Mouse (Mus musculus): ENCODE results near the gene Frrs1l.

Gene Frrs1l

GRCm38 (mm10) chr4:56990215-56990584 is at the start of gene Frrs1l:
TSS of gene Frrs1l (minus strand) at chr4:56990391.
- DNase-seq (ENCODE audit: low read depth, low spot score), result no peak

DNA sequence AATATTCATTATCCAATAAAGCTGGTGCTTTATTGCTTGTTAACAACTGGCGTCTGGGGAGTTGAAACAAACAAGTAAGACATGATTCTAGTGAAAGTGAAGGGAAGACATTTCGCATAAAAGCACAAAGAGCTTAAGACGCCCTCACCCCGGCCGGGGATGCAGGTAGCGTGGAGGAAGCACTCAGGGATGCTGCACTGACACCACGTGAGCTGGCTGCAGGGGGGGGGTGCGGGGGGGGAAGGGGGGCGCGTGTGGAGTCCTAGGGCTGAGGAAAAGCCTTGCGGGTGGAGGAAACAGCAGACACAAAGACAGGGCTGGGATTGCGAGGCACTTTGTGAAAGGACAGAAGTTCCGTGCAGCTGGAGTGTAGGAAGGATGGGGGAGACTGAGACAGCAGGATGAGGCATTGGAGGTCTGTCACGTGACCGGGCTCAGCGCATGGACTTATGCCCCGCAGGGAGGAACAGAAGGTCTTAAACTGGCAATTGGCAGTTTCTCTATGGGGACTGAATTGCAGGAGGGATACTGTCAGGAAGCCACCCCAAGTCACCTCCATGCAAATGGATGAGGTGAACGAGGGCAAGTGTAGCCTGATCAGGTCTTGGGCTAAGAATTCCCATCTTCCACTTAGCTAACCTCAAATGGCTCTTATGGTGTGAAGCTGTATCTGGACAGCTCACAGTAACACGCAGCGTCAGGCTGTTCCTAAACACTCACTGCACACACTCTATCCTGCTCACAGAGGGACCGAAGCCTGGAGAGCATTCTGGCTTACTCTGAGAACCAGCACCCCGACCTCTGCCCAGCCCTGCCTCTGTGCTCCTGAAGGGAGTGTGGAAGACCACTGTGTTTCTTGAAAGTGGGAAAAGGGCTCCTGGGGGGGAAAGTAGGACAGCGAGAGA is 49.2 kb upstream of the Frrs1l start:
- DNase-seq (ENCODE audit: low read depth, low spot score), result no peak

DNA sequence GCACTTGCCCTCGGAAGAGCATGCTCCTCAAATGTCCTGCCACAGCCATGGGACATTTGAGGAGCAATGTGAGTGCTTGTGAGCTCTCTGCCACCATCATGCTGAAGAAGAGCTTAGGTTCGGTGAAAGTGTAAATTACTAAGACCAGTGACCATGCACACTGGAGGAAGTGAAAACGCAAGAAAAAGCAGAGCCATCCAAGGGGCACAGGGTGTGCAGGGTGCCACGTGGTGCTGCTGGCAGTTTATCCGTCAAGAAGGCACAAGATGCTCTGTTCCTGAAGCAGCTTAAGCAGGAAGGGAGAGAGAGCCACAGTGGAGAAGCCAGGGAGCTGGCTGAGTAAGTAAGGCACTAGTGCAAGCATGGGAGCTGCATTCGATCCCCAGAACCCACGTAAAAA is 47.4 kb upstream of the Frrs1l start:
- DNase-seq (ENCODE audit: low read depth, low spot score), result no peak

DNA sequence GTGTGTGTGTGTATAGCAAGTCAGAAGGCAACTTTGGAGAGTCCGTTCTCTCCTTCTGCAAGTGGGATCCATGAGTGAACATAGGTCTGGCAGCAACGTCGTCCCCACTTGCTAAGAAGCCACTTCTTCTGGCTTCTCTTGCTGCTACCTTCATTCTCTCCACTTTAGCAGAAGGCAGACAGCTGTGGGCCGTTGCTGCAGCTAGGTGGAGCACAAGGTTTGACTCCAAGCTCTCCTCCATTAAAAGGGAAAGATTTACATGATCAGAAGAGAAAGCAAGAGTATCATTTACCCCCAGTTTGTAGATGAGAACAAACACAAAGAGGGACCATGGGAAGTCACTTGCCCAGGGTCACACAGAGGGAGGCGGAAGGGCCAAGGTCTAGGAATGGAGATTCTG is 44.0 kb upstream of the Frrs1l start:
- no peak for DNase-seq (ENCODE audit: low read depth, low spot score)

DNA sequence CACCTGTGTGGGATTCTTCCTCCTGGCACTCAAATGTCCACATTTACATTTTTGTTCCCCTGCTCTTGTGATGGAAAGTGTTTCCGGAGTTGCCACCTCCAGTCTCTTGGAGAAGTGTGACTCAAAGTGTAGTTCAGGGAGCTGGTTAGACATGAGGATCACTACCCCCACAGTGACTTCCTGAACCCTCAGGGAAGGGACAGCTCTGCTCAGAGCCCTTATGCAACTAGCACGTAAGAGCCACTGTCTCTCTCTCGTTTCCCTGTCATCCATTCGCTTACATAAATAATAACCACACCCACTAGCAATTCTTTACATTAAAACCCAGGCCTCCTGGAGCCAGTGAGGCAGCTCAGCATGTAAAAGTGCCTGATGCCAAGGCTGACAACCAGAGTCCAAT is 41.2 kb upstream of the Frrs1l start:
- DNase-seq (ENCODE audit: low read depth, low spot score), result no peak

DNA sequence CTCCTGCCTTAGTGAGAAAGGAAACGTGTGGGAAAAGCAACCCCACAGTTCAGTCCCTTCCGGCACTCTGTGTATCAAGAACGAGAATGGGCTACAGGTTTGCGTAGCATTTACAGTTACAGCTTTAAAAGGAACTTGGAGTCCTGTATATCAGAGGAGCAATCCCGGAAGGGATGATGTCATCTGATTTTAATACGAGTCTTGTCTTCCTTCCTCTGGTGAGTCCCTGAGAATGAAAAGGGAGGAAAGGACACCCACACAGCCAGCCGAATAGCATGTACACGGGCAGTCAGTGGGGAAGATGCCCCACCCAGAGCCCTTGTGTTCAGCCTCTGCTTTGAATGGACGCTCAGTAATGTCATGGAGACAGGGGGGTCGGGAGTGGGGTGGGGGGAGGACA is 37.8 kb upstream of the Frrs1l start:
- DNase-seq (ENCODE audit: low read depth, low spot score), result peak; percentile 29

DNA sequence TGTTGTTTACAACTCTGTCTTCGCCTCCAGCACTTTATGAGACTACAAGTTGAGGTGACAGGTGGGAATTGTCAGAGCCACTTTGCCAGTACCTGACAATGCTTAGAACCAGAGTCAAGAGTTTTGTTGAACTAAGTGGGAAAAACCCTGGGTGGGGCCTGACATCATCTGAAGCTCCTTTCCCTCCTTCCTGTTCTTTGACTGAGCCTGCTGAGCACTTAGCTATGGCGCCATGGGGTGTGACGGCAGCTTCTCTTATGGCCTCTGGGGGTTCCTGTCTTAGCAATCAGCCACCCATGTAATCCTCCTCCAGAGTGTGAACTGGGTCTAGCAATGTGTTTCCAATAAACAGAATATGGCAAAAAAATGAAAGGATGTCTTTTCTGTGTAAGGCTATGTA is 33.3 kb upstream of the Frrs1l start:
- no peak for DNase-seq (ENCODE audit: low read depth, low spot score)

DNA sequence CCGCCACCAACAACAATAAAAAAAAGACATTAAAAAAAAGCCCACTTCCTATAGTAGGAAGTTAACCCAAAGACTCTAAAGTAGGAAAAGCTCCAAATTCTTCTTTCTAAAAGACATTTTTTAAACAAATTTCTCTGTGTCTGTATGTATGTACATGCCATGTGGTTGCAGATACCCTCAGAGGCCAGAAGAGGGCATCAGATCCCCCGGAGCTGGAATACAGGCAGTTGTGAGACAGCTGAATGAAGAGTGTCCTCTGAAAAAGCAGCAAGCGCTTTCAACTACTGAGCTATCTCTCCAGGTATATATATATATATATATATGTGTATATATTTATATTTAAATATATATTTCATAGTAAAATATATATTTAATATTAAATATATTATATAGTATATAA is 31.1 kb upstream of the Frrs1l start:
- no peak for DNase-seq (ENCODE audit: low read depth, low spot score)

- peak; percentile 48 for DNase-seq (ENCODE audit: low read depth, low spot score)
Measured at GRCm38 (mm10) chr4:57017229-57017628, 27.0 kb upstream of the Frrs1l start.

DNA sequence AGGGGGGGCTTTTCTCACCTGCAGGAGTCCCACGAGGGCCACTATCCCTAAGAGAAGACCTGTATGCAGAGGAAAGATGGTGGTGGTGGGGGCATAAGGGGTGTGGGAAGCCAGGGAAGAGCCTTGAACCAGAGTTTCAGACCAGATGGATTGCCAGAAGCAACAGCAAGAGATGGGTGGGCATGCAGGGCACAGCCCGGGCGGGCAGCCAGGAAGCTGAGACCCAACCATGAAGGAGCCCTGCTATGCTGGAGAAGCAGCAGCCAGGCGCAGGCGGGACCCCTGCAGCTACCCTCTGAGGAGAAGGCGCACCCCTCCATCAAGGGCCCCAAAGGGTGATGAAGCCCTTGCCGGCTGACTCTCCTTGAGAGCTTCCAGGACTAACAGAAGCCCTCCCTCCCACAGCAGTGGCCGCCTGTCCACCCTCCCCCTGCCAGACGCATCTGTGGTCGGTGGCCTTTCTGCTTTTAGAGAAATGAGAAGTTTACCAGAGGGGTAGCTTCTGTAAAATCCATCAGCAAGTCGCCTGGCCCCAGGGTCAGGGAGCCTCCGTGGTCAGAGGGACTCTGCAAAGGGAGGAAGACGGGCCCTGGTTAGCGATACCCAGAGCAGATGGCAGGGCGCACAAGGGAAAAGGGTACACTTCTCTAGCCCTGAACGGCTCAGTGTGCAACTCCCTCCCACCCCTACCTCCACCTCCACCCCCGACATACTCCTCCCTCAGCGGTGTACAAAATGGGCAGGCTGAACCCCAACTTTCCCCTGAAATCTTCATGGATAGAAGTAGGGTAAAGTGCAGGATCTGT is 26.4 kb upstream of the Frrs1l start:
- no peak for DNase-seq (ENCODE audit: low read depth, low spot score)

- DNase-seq (ENCODE audit: low read depth, low spot score), result no peak
Measured at GRCm38 (mm10) chr4:57015032-57015431, 24.8 kb upstream of the Frrs1l start.

- DNase-seq (ENCODE audit: low read depth, low spot score), result no peak
Measured at GRCm38 (mm10) chr4:57011454-57012046, 21.4 kb upstream of the Frrs1l start.

DNA sequence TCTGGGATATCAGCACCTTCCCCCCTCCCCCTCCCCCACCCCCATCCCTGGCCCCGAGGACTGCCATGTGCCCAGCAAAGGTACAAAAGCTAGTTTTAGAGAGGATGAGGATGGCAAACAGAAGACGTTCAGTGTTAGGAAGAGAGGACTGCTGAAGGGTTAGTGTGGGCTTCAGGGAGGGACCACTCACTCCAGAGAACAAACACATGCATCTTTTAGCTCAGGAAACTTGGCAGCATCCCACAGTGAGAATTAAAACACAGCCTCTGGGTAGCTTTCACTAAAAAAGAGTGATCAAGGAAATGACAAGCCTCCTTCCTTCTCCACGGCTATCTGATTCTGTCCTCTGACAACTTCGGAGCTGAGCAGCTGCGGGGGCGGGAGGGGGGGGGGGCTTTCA is 20.7 kb upstream of the Frrs1l start:
- DNase-seq (ENCODE audit: low read depth, low spot score), result no peak

DNA sequence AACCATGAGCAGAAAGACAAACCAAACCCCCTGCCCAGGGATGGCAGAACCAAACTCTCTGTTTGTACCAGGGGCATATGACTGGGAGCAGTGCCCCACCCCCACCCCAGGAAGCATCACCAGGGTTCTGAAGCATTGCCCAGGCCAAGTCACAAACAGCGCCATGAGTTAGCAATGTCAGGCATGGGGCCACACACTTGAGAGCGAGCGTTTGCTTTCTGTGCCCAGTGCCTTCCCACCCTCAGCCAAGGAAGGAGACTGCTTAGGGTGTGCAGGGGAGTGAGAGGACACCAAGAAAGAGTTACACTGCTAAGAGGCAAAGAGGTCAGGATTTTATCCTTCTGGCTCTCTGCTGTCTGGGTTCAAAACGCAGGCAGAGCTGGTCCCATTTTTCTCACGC is 20.2 kb upstream of the Frrs1l start:
- no peak for DNase-seq (ENCODE audit: low read depth, low spot score)

DNA sequence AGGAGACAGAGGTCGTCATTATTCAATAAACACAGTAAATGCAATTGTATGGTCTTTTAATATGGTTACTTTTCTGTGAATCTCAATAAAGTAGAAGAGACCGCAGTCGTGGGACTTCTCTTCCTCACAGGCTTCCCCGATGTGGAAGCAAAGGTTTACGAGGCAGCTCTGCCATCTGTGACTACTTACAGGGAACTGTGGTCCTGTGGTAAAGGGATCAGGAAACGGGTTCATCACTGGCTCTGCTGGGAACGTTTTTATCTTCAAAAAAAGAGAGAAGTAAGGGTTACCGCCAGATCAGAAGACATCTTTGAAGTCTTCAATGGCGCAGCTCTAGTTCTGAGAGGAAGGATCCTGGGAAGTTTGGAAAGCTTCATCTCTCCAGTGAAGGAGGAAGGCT is 17.5 kb upstream of the Frrs1l start:
- no peak for DNase-seq (ENCODE audit: low read depth, low spot score)

GRCm38 (mm10) chr4:57005011-57005410 is 14.8 kb upstream of the Frrs1l start:
- DNase-seq (ENCODE audit: low read depth, low spot score), result no peak

GRCm38 (mm10) chr4:57003886-57004285 is 13.7 kb upstream of the Frrs1l start:
- no peak for DNase-seq (ENCODE audit: low read depth, low spot score)

DNA sequence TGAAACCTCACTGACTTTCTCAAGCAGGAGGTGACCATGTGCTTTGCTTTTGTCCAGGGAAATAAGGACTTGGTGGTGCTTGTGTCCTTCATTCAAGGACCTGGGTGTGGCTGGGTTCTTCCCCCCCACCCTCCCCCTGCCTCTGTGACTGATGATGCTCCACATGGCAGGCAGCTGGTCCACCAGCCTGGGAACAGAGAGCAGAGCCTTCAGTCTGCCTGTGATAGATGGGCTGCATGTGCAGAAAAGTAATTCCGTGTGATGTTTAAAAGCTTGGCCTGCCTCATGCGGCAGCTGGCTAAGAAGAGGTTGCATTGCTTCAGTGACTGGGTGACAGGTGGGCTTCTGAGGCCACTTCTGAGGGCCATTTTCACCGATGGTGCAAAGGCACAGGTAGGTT is 12.6 kb upstream of the Frrs1l start:
- DNase-seq (ENCODE audit: low read depth, low spot score), result no peak

GRCm38 (mm10) chr4:57001437-57001836 is 11.2 kb upstream of the Frrs1l start:
- DNase-seq (ENCODE audit: low read depth, low spot score), result no peak

DNA sequence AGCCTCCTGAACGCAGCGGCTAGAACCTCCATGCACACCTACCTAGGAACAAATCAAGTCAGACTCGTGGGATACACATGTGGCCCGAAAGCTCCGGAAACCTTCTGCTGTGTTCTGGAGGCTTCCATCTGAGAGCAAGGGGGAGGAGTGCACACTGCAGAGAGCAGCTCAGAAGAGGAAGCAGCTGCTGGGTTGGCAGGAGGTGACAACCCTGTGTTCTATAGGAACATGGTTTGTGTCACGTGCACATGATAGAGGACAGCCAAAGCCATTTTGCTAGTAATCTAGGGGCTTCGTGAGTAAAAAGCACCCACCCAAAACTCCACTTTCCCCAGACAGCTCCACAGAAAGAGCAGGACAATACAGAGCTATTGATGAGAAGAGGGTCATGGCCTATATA is 3.1 kb upstream of the Frrs1l start:
- DNase-seq (ENCODE audit: low read depth, low spot score), result no peak

DNA sequence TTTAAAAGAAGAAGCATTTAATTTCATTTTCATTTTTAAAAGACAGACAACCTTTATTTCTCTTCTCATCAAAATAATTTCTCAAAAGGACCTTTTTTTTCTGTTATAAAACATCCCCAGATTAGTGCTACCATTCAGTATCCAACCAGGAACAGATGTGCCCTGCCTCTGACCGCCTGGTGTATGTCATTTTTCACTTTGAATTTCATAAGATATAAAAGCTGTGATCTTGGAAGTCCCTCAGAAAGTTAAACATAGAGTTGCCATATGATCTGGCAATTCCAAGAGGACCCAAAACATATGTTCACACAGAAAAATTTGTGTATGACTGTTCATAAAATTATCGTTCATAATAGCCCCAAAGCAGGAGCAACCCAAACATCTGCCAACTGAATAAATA is 1.8 kb upstream of the Frrs1l start:
- DNase-seq (ENCODE audit: low read depth, low spot score), result no peak

GRCm38 (mm10) chr4:56989431-56990214 is 568 bp downstream of the Frrs1l start:
- no peak for DNase-seq (ENCODE audit: low read depth, low spot score)
